Mouse (Mus musculus): ENCODE measurements around the gene Foxk2. TPM values are rescaled to one million over a fixed set of nuclear protein-coding genes. Genes with fewer than 3 reads are reported as not detected.
"Not testable (repeated sequence)": the region's sequence is repeated elsewhere in the genome, so short reads cannot be mapped to it uniquely, and the experiment has no call there.

Gene Foxk2
- polyA plus RNA-seq, 1 experiment: 80.0 TPM

- H3K36me3 ChIP-seq (ENCODE audit: control insufficient read depth, insufficient read depth, low read length): no peaks in the 10 kb centered on the region
- no peak overlapping the region for H3K27ac ChIP-seq (ENCODE audit: control insufficient read depth, insufficient read depth, low read depth, low read length)
- H3K4me3 ChIP-seq (ENCODE audit: control insufficient read depth, low read depth, low read length): no peak overlapping the region
- TF ChIP-seq POLR2A (IDR thresholded peaks at IDR 0.05; ENCODE audit: control insufficient read depth, low read depth, low read length) (no peak), CTCF (IDR thresholded peaks at IDR 0.05; ENCODE audit: control insufficient read depth, insufficient read depth, insufficient replicate concordance, low read depth, low read length) (no peak)
- no peaks in the 10 kb centered on the region for H3K4me1 ChIP-seq (ENCODE audit: control insufficient read depth, insufficient read depth, low read length)
- no peaks in the 10 kb centered on the region for H3K27me3 ChIP-seq (ENCODE audit: control insufficient read depth, insufficient read depth, low read length)
Observed at GRCm38 (mm10) chr11:121282911-121283310, 23.1 kb downstream of the Foxk2 start.

GRCm38 (mm10) chr11:121289859-121290258 lies 30.1 kb downstream of the Foxk2 start:
- no peak overlapping the region for H3K4me3 ChIP-seq (ENCODE audit: control insufficient read depth, low read depth, low read length)
- no peaks in the 10 kb centered on the region for H3K27me3 ChIP-seq (ENCODE audit: control insufficient read depth, insufficient read depth, low read length)
- no peaks in the 10 kb centered on the region for H3K4me1 ChIP-seq (ENCODE audit: control insufficient read depth, insufficient read depth, low read length)
- H3K36me3 ChIP-seq (ENCODE audit: control insufficient read depth, insufficient read depth, low read length): peaks cover 3% of the 10 kb centered on the region
- no peak overlapping the region for H3K27ac ChIP-seq (ENCODE audit: control insufficient read depth, insufficient read depth, low read depth, low read length)
- TF ChIP-seq POLR2A (IDR thresholded peaks at IDR 0.05; ENCODE audit: control insufficient read depth, low read depth, low read length): no peak
- TF ChIP-seq CTCF (IDR thresholded peaks at IDR 0.05; ENCODE audit: control insufficient read depth, insufficient read depth, insufficient replicate concordance, low read depth, low read length): no peak

GRCm38 (mm10) chr11:121294771-121295170 lies 35.0 kb downstream of the Foxk2 start:
- TF ChIP-seq POLR2A (IDR thresholded peaks at IDR 0.05; ENCODE audit: control insufficient read depth, low read depth, low read length) (no peak), CTCF (IDR thresholded peaks at IDR 0.05; ENCODE audit: control insufficient read depth, insufficient read depth, insufficient replicate concordance, low read depth, low read length) (no peak)
- Histone ChIP-seq H3K4me1 (ENCODE audit: control insufficient read depth, insufficient read depth, low read length) (no peaks in the 10 kb centered on the region), H3K27ac (ENCODE audit: control insufficient read depth, insufficient read depth, low read depth, low read length) (no peak overlapping the region), H3K27me3 (ENCODE audit: control insufficient read depth, insufficient read depth, low read length) (no peaks in the 10 kb centered on the region), H3K36me3 (ENCODE audit: control insufficient read depth, insufficient read depth, low read length) (peaks cover 2% of the 10 kb centered on the region), H3K4me3 (ENCODE audit: control insufficient read depth, low read depth, low read length) (no peak overlapping the region)

GRCm38 (mm10) chr11:121298493-121298892 lies 38.7 kb downstream of the Foxk2 start:
- TF ChIP-seq POLR2A (IDR thresholded peaks at IDR 0.05; ENCODE audit: control insufficient read depth, low read depth, low read length) (no peak), CTCF (IDR thresholded peaks at IDR 0.05; ENCODE audit: control insufficient read depth, insufficient read depth, insufficient replicate concordance, low read depth, low read length) (no peak)
- Histone ChIP-seq H3K27ac (ENCODE audit: control insufficient read depth, insufficient read depth, low read depth, low read length) (no peak overlapping the region), H3K27me3 (ENCODE audit: control insufficient read depth, insufficient read depth, low read length) (no peaks in the 10 kb centered on the region), H3K4me3 (ENCODE audit: control insufficient read depth, low read depth, low read length) (no peak overlapping the region), H3K36me3 (ENCODE audit: control insufficient read depth, insufficient read depth, low read length) (peaks cover under 1% of the 10 kb centered on the region), H3K4me1 (ENCODE audit: control insufficient read depth, insufficient read depth, low read length) (no peaks in the 10 kb centered on the region)

- no peak overlapping the region for H3K4me3 ChIP-seq (ENCODE audit: control insufficient read depth, low read depth, low read length)
- no peaks in the 10 kb centered on the region for H3K27me3 ChIP-seq (ENCODE audit: control insufficient read depth, insufficient read depth, low read length)
- H3K27ac ChIP-seq (ENCODE audit: control insufficient read depth, insufficient read depth, low read depth, low read length): no peak overlapping the region
- H3K4me1 ChIP-seq (ENCODE audit: control insufficient read depth, insufficient read depth, low read length): no peaks in the 10 kb centered on the region
- TF ChIP-seq CTCF (IDR thresholded peaks at IDR 0.05; ENCODE audit: control insufficient read depth, insufficient read depth, insufficient replicate concordance, low read depth, low read length) (no peak), POLR2A (IDR thresholded peaks at IDR 0.05; ENCODE audit: control insufficient read depth, low read depth, low read length) (no peak)
- peaks cover 1% of the 10 kb centered on the region for H3K36me3 ChIP-seq (ENCODE audit: control insufficient read depth, insufficient read depth, low read length)
Observed at GRCm38 (mm10) chr11:121300265-121300664, 40.5 kb downstream of the Foxk2 start.

- Histone ChIP-seq H3K4me3 (ENCODE audit: control insufficient read depth, low read depth, low read length) (no peak overlapping the region), H3K4me1 (ENCODE audit: control insufficient read depth, insufficient read depth, low read length) (no peaks in the 10 kb centered on the region), H3K27ac (ENCODE audit: control insufficient read depth, insufficient read depth, low read depth, low read length) (no peak overlapping the region), H3K36me3 (ENCODE audit: control insufficient read depth, insufficient read depth, low read length) (peaks cover 4% of the 10 kb centered on the region), H3K27me3 (ENCODE audit: control insufficient read depth, insufficient read depth, low read length) (no peaks in the 10 kb centered on the region)
- no peak for TF ChIP-seq CTCF (IDR thresholded peaks at IDR 0.05; ENCODE audit: control insufficient read depth, insufficient read depth, insufficient replicate concordance, low read depth, low read length)
- no peak for TF ChIP-seq POLR2A (IDR thresholded peaks at IDR 0.05; ENCODE audit: control insufficient read depth, low read depth, low read length)
Observed at GRCm38 (mm10) chr11:121305371-121305770, 45.6 kb downstream of the Foxk2 start.

- Histone ChIP-seq H3K27ac (ENCODE audit: control insufficient read depth, insufficient read depth, low read depth, low read length) (no peak overlapping the region), H3K36me3 (ENCODE audit: control insufficient read depth, insufficient read depth, low read length) (peaks cover 4% of the 10 kb centered on the region), H3K27me3 (ENCODE audit: control insufficient read depth, insufficient read depth, low read length) (no peaks in the 10 kb centered on the region), H3K4me3 (ENCODE audit: control insufficient read depth, low read depth, low read length) (no peak overlapping the region), H3K4me1 (ENCODE audit: control insufficient read depth, insufficient read depth, low read length) (no peaks in the 10 kb centered on the region)
- TF ChIP-seq CTCF (IDR thresholded peaks at IDR 0.05; ENCODE audit: control insufficient read depth, insufficient read depth, insufficient replicate concordance, low read depth, low read length): no peak
- no peak for TF ChIP-seq POLR2A (IDR thresholded peaks at IDR 0.05; ENCODE audit: control insufficient read depth, low read depth, low read length)
Observed at GRCm38 (mm10) chr11:121306608-121307007, 46.8 kb downstream of the Foxk2 start.

- H3K4me3 ChIP-seq (ENCODE audit: control insufficient read depth, low read depth, low read length); H3K27me3 ChIP-seq (ENCODE audit: control insufficient read depth, insufficient read depth, low read length); H3K4me1 ChIP-seq (ENCODE audit: control insufficient read depth, insufficient read depth, low read length); H3K36me3 ChIP-seq (ENCODE audit: control insufficient read depth, insufficient read depth, low read length); H3K27ac ChIP-seq (ENCODE audit: control insufficient read depth, insufficient read depth, low read depth, low read length): not testable (repeated sequence)
Observed at GRCm38 (mm10) chr11:121307712-121308111, 47.9 kb downstream of the Foxk2 start.

All from testis, adult 2 months (tissue).